Mouse (Mus musculus) embryo, embryonic 10.5 days (tissue): ENCODE results near the gene Krt2.

ENCODE experiments used
- DNase-seq: peaks from one replicate; pipeline ENCODE4 v3.0.0-alpha.2; 2015; ENCODE audit warnings: low spot score

Gene Krt2

GRCm38 (mm10) chr15:101817875-101818274, at the start of gene Krt2:
Gene Krt2, minus strand, starts transcription at chr15:101818169.
- DNase-seq: no peak

- no peak for DNase-seq
These were observed 48.8 kb upstream of the Krt2 start for GRCm38 (mm10) chr15:101866754-101867153.

GRCm38 (mm10) chr15:101860421-101861130, 42.6 kb upstream of the Krt2 start:
- peak; percentile 13 for DNase-seq

- DNase-seq: peak; percentile 51
These were observed 41.8 kb upstream of the Krt2 start for GRCm38 (mm10) chr15:101859735-101860170.

GRCm38 (mm10) chr15:101858673-101859425, 40.9 kb upstream of the Krt2 start:
- peak; percentile 36 for DNase-seq

GRCm38 (mm10) chr15:101856696-101857095, 38.7 kb upstream of the Krt2 start:
- DNase-seq: no peak

GRCm38 (mm10) chr15:101855732-101856131, 37.8 kb upstream of the Krt2 start:
- DNase-seq: no peak

GRCm38 (mm10) chr15:101854294-101854693, 36.3 kb upstream of the Krt2 start:
- DNase-seq: no peak

GRCm38 (mm10) chr15:101852571-101852970, 34.6 kb upstream of the Krt2 start:
- DNase-seq: no peak

GRCm38 (mm10) chr15:101850694-101851093, 32.7 kb upstream of the Krt2 start, which contains the start of gene Krt1:
Gene Krt1, minus strand, starts transcription at chr15:101850794.
- no peak for DNase-seq

GRCm38 (mm10) chr15:101845971-101846403, 28.0 kb upstream of the Krt2 start:
- DNase-seq: peak; percentile 54

- DNase-seq: no peak
These were observed 25.2 kb upstream of the Krt2 start for GRCm38 (mm10) chr15:101843192-101843591.

GRCm38 (mm10) chr15:101834784-101835328, 16.9 kb upstream of the Krt2 start:
- no peak for DNase-seq

- DNase-seq: no peak
These were observed 15.2 kb upstream of the Krt2 start for GRCm38 (mm10) chr15:101833131-101833530.

GRCm38 (mm10) chr15:101829441-101829840, 11.5 kb upstream of the Krt2 start:
- DNase-seq: no peak

GRCm38 (mm10) chr15:101821786-101822185, 3.8 kb upstream of the Krt2 start:
- DNase-seq: no peak

GRCm38 (mm10) chr15:101803052-101803822, 14.7 kb downstream of the Krt2 start:
- no peak for DNase-seq

- DNase-seq: no peak
These were observed 15.6 kb downstream of the Krt2 start, which contains the start of gene Krt73 for GRCm38 (mm10) chr15:101802296-101802835. Gene Krt73, minus strand, starts transcription at chr15:101802346.

- no peak for DNase-seq
These were observed 27.1 kb downstream of the Krt2 start for GRCm38 (mm10) chr15:101790867-101791266.

GRCm38 (mm10) chr15:101786360-101786759, 31.6 kb downstream of the Krt2 start, which contains the start of gene Krt72:
Gene Krt72, minus strand, starts transcription at chr15:101786460.
- DNase-seq: no peak

- DNase-seq: no peak
These were observed 44.5 kb downstream of the Krt2 start for GRCm38 (mm10) chr15:101773420-101773819.

GRCm38 (mm10) chr15:101772711-101773081, 45.3 kb downstream of the Krt2 start:
- peak; percentile 95 for DNase-seq
